Mouse (Mus musculus) ES-E14 (cell line): Measurements from ENCODE around the gene Ftcd.

ENCODE experiments used
- CHD2 ChIP-seq: IDR thresholded peaks from 2 replicates; pipeline ENCODE4 v1.6.1; 2014; ENCODE audit warnings: mild to moderate bottlenecking, low read depth, low read length, inconsistent platforms
- HCFC1 ChIP-seq: IDR thresholded peaks from 2 replicates; pipeline ENCODE4 v1.6.1; 2012; ENCODE audit warnings: low read length, inconsistent platforms, borderline replicate concordance; ENCODE audit not compliant: insufficient read depth
- ZNF384 ChIP-seq: IDR thresholded peaks from 2 replicates; pipeline ENCODE4 v1.6.1; 2012; ENCODE audit warnings: low read depth, low read length, inconsistent platforms

GRCm38 (mm10) chr10:76531828-76532227 is 43.6 kb upstream of the Ftcd start:
- TF ChIP-seq HCFC1 (no peak), CHD2 (no peak), ZNF384 (no peak)
